ENCODE assay signal across 26 mouse cellular contexts in the genomic region with DNA sequence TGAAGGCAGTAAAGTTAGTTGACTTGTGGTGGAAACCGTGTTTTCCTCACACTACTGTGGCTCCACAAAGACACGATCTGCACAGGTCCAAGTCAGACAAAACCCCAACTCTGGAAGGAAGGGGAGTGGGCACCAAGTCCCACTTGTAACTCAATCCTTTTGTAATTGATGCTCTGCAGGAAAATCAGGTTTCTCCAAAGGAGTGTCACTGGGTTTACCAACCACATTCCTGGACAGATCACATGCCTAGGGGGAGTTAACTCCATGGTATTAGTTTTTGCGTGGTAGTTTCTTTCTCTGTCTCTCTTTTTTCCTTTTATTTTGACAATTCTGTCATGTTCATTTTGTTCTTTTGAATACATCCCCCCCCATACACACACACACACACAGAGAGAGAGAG.
A peak's percentile ranks its signal among the peaks of the same experiment; 100 is the strongest.
DNase-seq lines count a peak whose midpoint lies in the region; ATAC-seq lines count a peak whose summit lies in the region.
"Had no signal": no experiment of that assay in that cellular context is flagged by ENCODE, and none has a peak within 500 bp of the region (broad histone marks: within the 10 kb centered on the region; RNA-seq: fewer than 3 reads in every experiment).

No protein-coding gene starts in this region.

- ATAC-seq in heart, embryonic 14.5 days (ENCODE audit: insufficient number of reproducible peaks, insufficient read depth, low FRiP score, low read depth) = no peak
- 0 out of 2 replicates have a peak, but pooled peaks have one; percentile 28 for ATAC-seq in limb, embryonic 13.5 days (ENCODE audit: low FRiP score, low read depth)
- ATAC-seq in limb, embryonic 15.5 days (ENCODE audit: insufficient number of reproducible peaks, low FRiP score, low TSS enrichment, low read depth) = no peak
- ATAC-seq: CD4-positive, CD25-positive, alpha-beta regulatory T cell, adult 4 months; intestine, postnatal 0 days; liver, embryonic 12.5 days; liver, postnatal 0 days had no signal

- H3K36me3 ChIP-seq in heart, embryonic 14.5 days (ENCODE audit: control insufficient read depth, insufficient read depth, low read length) = no peaks in the 10 kb centered on the region
- no peaks in the 10 kb centered on the region for H3K36me3 ChIP-seq in limb, embryonic 13.5 days
- H3K36me3 ChIP-seq in limb, embryonic 10.5 days = no peaks in the 10 kb centered on the region
- H3K36me3 ChIP-seq in limb, embryonic 15.5 days = no peaks in the 10 kb centered on the region
- H3K36me3 ChIP-seq: forebrain, embryonic 15.5 days; heart, embryonic 15.5 days; hindbrain, embryonic 12.5 days; liver, embryonic 12.5 days; midbrain, embryonic 10.5 days; midbrain, embryonic 15.5 days; stomach, embryonic 15.5 days had no signal

- 0 out of 4 replicates have a peak overlapping the region, but pooled peaks have one; percentile 35 to 45 for H3K27ac ChIP-seq in heart, embryonic 14.5 days (replicated peaks in 1 of 2; ENCODE audit: control insufficient read depth in 1 of 2, insufficient read depth in 1 of 2, low read depth in 2 of 2, low read length in 2 of 2)
- no peak overlapping the region for H3K27ac ChIP-seq in limb, embryonic 13.5 days
- no peak overlapping the region for H3K27ac ChIP-seq in limb, embryonic 10.5 days
- H3K27ac ChIP-seq in limb, embryonic 15.5 days = 0 out of 2 replicates have a peak overlapping the region, but pooled peaks have one; percentile 54
- H3K27ac ChIP-seq: hindbrain, embryonic 12.5 days; liver, embryonic 12.5 days; stomach, embryonic 15.5 days had no signal

- peaks cover 0 to 6% of the 10 kb centered on the region in 2 experiments; a peak in 1 of 4 replicates for H3K4me1 ChIP-seq in heart, embryonic 14.5 days (ENCODE audit: control insufficient read depth in 2 of 2, insufficient read depth in 2 of 2, low read length in 2 of 2)
- 0 out of 2 replicates have a peak, but pooled peaks cover 5% of the 10 kb centered on the region for H3K4me1 ChIP-seq in limb, embryonic 13.5 days
- H3K4me1 ChIP-seq in limb, embryonic 10.5 days = no peaks in the 10 kb centered on the region
- H3K4me1 ChIP-seq in limb, embryonic 15.5 days = 0 out of 2 replicates have a peak, but pooled peaks cover 2% of the 10 kb centered on the region
- H3K4me1 ChIP-seq: heart, embryonic 15.5 days; liver, embryonic 12.5 days; stomach, embryonic 15.5 days had no signal

- no peak for DNase-seq in heart, adult 9 months (ENCODE audit: low spot score in 2 of 2)
- no peak for DNase-seq in limb, embryonic 10.5 days (ENCODE audit: low spot score)
- DNase-seq in ZHBTc4 (ENCODE audit: low read depth, low spot score) = peak; percentile 22
- no peak for DNase-seq in natural killer cell, adult 2 months (ENCODE audit: low spot score in 2 of 2)
- DNase-seq: adrenal gland, adult 8-10 months; cerebellum, adult 8-10 months; cerebellum, postnatal 25 days; gastrocnemius, postnatal 36 days; heart, adult 18-20 months; kidney, postnatal 10 days; layer of hippocampus, adult 9-11 months; liver, postnatal 0 days; lung, postnatal 14 days; right cerebral cortex, postnatal 25 days had no signal

- no peaks in the 10 kb centered on the region for H3K9me3 ChIP-seq in heart, embryonic 14.5 days (ENCODE audit: control insufficient read depth, low read length)
- H3K9me3 ChIP-seq in limb, embryonic 13.5 days = no peaks in the 10 kb centered on the region
- no peaks in the 10 kb centered on the region for H3K9me3 ChIP-seq in limb, embryonic 10.5 days (replicated peaks)
- H3K9me3 ChIP-seq in limb, embryonic 15.5 days = no peaks in the 10 kb centered on the region
- H3K9me3 ChIP-seq: forebrain, embryonic 15.5 days; heart, embryonic 15.5 days; hindbrain, embryonic 12.5 days; liver, embryonic 12.5 days; midbrain, embryonic 10.5 days; midbrain, embryonic 15.5 days; stomach, embryonic 15.5 days had no signal

- no peak overlapping the region for H3K4me3 ChIP-seq in heart, embryonic 14.5 days (ENCODE audit: control insufficient read depth in 1 of 2, insufficient read depth in 1 of 2, low read depth in 1 of 2, low read length in 2 of 2)
- no peak overlapping the region for H3K4me3 ChIP-seq in limb, embryonic 13.5 days
- no peak overlapping the region for H3K4me3 ChIP-seq in limb, embryonic 10.5 days
- H3K4me3 ChIP-seq in limb, embryonic 15.5 days = no peak overlapping the region
- H3K4me3 ChIP-seq: forebrain, embryonic 15.5 days; heart, embryonic 15.5 days; hindbrain, embryonic 12.5 days; liver, embryonic 12.5 days; midbrain, embryonic 10.5 days; midbrain, embryonic 15.5 days; stomach, embryonic 15.5 days had no signal

- WGBS in heart, embryonic 14.5 days = 71% methylated on average over 3 of the region's 3 CpGs
- WGBS in limb, embryonic 13.5 days = 57% methylated on average over 3 of the region's 3 CpGs
- WGBS in limb, embryonic 10.5 days = 76% methylated on average over 3 of the region's 3 CpGs
- WGBS in limb, embryonic 15.5 days = 47% methylated on average over 3 of the region's 3 CpGs

- no peak overlapping the region for H3K9ac ChIP-seq in heart, embryonic 14.5 days (ENCODE audit: low read length)
- no peak overlapping the region for H3K9ac ChIP-seq in limb, embryonic 13.5 days
- H3K9ac ChIP-seq in limb, embryonic 15.5 days = no peak overlapping the region
- H3K9ac ChIP-seq: forebrain, embryonic 15.5 days; heart, embryonic 15.5 days; hindbrain, embryonic 12.5 days; liver, embryonic 12.5 days; liver, postnatal 0 days; midbrain, embryonic 15.5 days; stomach, embryonic 15.5 days had no signal

- no peak overlapping the region for H3K4me2 ChIP-seq in heart, embryonic 14.5 days (ENCODE audit: low read length)
- no peak overlapping the region for H3K4me2 ChIP-seq in limb, embryonic 13.5 days (replicated peaks)
- H3K4me2 ChIP-seq in limb, embryonic 15.5 days = no peak overlapping the region
- H3K4me2 ChIP-seq: forebrain, embryonic 15.5 days; heart, embryonic 15.5 days; hindbrain, embryonic 12.5 days; liver, embryonic 12.5 days; midbrain, embryonic 15.5 days; stomach, embryonic 15.5 days had no signal

- no peaks in the 10 kb centered on the region for H3K27me3 ChIP-seq in heart, embryonic 14.5 days (ENCODE audit: control insufficient read depth, insufficient read depth, low read length)
- no peaks in the 10 kb centered on the region for H3K27me3 ChIP-seq in limb, embryonic 13.5 days
- H3K27me3 ChIP-seq in limb, embryonic 10.5 days (ENCODE audit: low read depth, poor library complexity, severe bottlenecking) = no peaks in the 10 kb centered on the region
- no peaks in the 10 kb centered on the region for H3K27me3 ChIP-seq in limb, embryonic 15.5 days
- H3K27me3 ChIP-seq: forebrain, embryonic 15.5 days; heart, embryonic 15.5 days; hindbrain, embryonic 12.5 days; liver, embryonic 12.5 days; midbrain, embryonic 15.5 days; stomach, embryonic 15.5 days had no signal

Comparison
In these comparisons a context has a peak if more than half of its experiments do, and no peak if none do; other contexts are left out.
1. H3K27ac ChIP-seq: peak in heart, embryonic 14.5 days (2 of 2) and limb, embryonic 15.5 days (single experiment); none in limb, embryonic 13.5 days (single experiment) and limb, embryonic 10.5 days (single experiment).